Mouse (Mus musculus) lung, postnatal 14 days (tissue): ENCODE measurements around the gene Ccdc65.
"Not testable (repeated sequence)": the region's sequence is repeated elsewhere in the genome, so short reads cannot be mapped to it uniquely, and the experiment has no call there.

ENCODE experiments used
- DNase-seq: peaks from one replicate; pipeline ENCODE4 v3.0.0; 2021

The Ccdc65 gene

GRCm38 (mm10) chr15:98740219-98740618, 32.2 kb downstream of the Ccdc65 start:
- DNase-seq: no peak

GRCm38 (mm10) chr15:98742766-98743428, 34.9 kb downstream of the Ccdc65 start:
- DNase-seq: no peak

GRCm38 (mm10) chr15:98743863-98744262, 35.9 kb downstream of the Ccdc65 start:
- DNase-seq: not testable (repeated sequence)

- DNase-seq: no peak
Measured at GRCm38 (mm10) chr15:98746344-98746965, 38.4 kb downstream of the Ccdc65 start.

- DNase-seq: no peak
Measured at GRCm38 (mm10) chr15:98747296-98747695, 39.3 kb downstream of the Ccdc65 start.

- no peak for DNase-seq
Measured at GRCm38 (mm10) chr15:98749093-98749492, 41.1 kb downstream of the Ccdc65 start.

GRCm38 (mm10) chr15:98753021-98753423, 45.0 kb downstream of the Ccdc65 start:
- DNase-seq: no peak

GRCm38 (mm10) chr15:98754125-98754524, 46.1 kb downstream of the Ccdc65 start:
- DNase-seq: no peak

- DNase-seq: peak; percentile 79
Measured at GRCm38 (mm10) chr15:98762201-98762621, 54.2 kb downstream of the Ccdc65 start.

GRCm38 (mm10) chr15:98762670-98763529, 54.9 kb downstream of the Ccdc65 start, which contains the start of gene Arf3:
Arf3 (minus strand) TSS chr15:98763214.
- DNase-seq: peak; percentile 97

GRCm38 (mm10) chr15:98765929-98766328, 57.9 kb downstream of the Ccdc65 start:
- DNase-seq: no peak

GRCm38 (mm10) chr15:98768259-98768658, 60.3 kb downstream of the Ccdc65 start:
- no peak for DNase-seq

- DNase-seq: no peak
Measured at GRCm38 (mm10) chr15:98771813-98772425, 63.9 kb downstream of the Ccdc65 start.

- DNase-seq: peak; percentile 22
Measured at GRCm38 (mm10) chr15:98772511-98773211, 64.7 kb downstream of the Ccdc65 start.
